Comparison of ENCODE assay signal across 15 mouse cellular contexts in genomic region chr11:49246523-49246922, GRCm38 (mm10). TPM values are rescaled to one million over a fixed set of nuclear protein-coding genes. Genes with fewer than 3 reads are reported as not detected.
DNase-seq lines count a peak whose midpoint lies in the region; ATAC-seq and TF ChIP-seq lines count a peak whose summit lies in the region.
"Had no signal": no experiment of that assay in that cellular context is flagged by ENCODE, and none has a peak within 500 bp of the region (broad histone marks: within the 10 kb centered on the region; RNA-seq: fewer than 3 reads in every experiment).

No protein-coding gene starts in this region.

- H3K4me2 ChIP-seq in limb, embryonic 15.5 days, result no peak overlapping the region
- H3K4me2 ChIP-seq in CH12.LX (ENCODE audit: insufficient read depth, low read depth, poor library complexity, severe bottlenecking), result peak overlapping the region; percentile 55
- peak overlapping the region; percentile 96 for H3K4me2 ChIP-seq in liver, embryonic 14.5 days (ENCODE audit: low read depth)
- H3K4me2 ChIP-seq in forebrain, embryonic 16.5 days (ENCODE audit: low read length), result no peak overlapping the region

- no peaks in the 10 kb centered on the region for H3K27me3 ChIP-seq in limb, embryonic 15.5 days
- H3K27me3 ChIP-seq in limb, embryonic 10.5 days (ENCODE audit: low read depth, poor library complexity, severe bottlenecking), result no peaks in the 10 kb centered on the region
- no peaks in the 10 kb centered on the region for H3K27me3 ChIP-seq in CH12.LX (replicated peaks)
- no peaks in the 10 kb centered on the region for H3K27me3 ChIP-seq in liver, embryonic 14.5 days (ENCODE audit: control insufficient read depth, insufficient read depth, low read length)
- no peaks in the 10 kb centered on the region for H3K27me3 ChIP-seq in forebrain, embryonic 16.5 days (replicated peaks; ENCODE audit: control insufficient read depth, insufficient read depth, low read length)

- H3K4me1 ChIP-seq in limb, embryonic 15.5 days, result peaks cover 56% of the 10 kb centered on the region
- H3K4me1 ChIP-seq in limb, embryonic 10.5 days, result peaks cover 63% of the 10 kb centered on the region
- peaks cover 7 to 59% of the 10 kb centered on the region in 2 experiments for H3K4me1 ChIP-seq in CH12.LX (ENCODE audit: control insufficient read depth in 1 of 2, insufficient read depth in 2 of 2)
- peaks cover 46 to 61% of the 10 kb centered on the region in 2 experiments for H3K4me1 ChIP-seq in liver, embryonic 14.5 days (replicated peaks; ENCODE audit: control insufficient read depth in 2 of 2, insufficient read depth in 2 of 2, low read length in 1 of 2)
- peaks cover 31% of the 10 kb centered on the region for H3K4me1 ChIP-seq in forebrain, embryonic 16.5 days (replicated peaks; ENCODE audit: control insufficient read depth, insufficient read depth, low read length)

- no peak for TF ChIP-seq RAD21 in CH12.LX (IDR thresholded peaks at IDR 0.05; ENCODE audit: low read depth, low read length)

- peak; percentile 64 for DNase-seq in heart, adult 11 months
- DNase-seq in heart, adult 8-10 months (ENCODE audit: low spot score), result no peak
- DNase-seq in limb, embryonic 10.5 days (ENCODE audit: low spot score), result no peak
- no peak for DNase-seq in CH12.LX (ENCODE audit: extremely low read depth)
- DNase-seq in liver, embryonic 14.5 days (ENCODE audit: low read depth in 3 of 3, low spot score in 3 of 3), result no peak
- DNase-seq in adrenal gland, postnatal 14 days, result no peak
- DNase-seq: cerebellum, postnatal 36 days; heart, postnatal 4 days; lung, postnatal 36 days had no signal

- 0 out of 2 replicates have a peak overlapping the region, but pooled peaks have one; percentile 96 for H3K27ac ChIP-seq in limb, embryonic 15.5 days
- H3K27ac ChIP-seq in limb, embryonic 10.5 days, result no peak overlapping the region
- H3K27ac ChIP-seq in CH12.LX (ENCODE audit: insufficient read depth, low read depth), result peak overlapping the region; percentile 77
- H3K27ac ChIP-seq in liver, embryonic 14.5 days, result no peak overlapping the region; the same call in 1 of the 2 replicates
- H3K27ac ChIP-seq in forebrain, embryonic 16.5 days (ENCODE audit: low read length), result no peak overlapping the region

- in situ Hi-C loops in CH12.LX (cut with MboI; ENCODE audit: low pct_ligation_motif_present, low pct_unique_long_range_greater_than_20kb, low sequenced_read_pairs), result no loop called here

- no peak for TF ChIP-seq CTCF in CH12.LX (conservative IDR thresholded peaks at IDR 0.05 in 1 of 2, IDR thresholded peaks at IDR 0.05 in 1 of 2; ENCODE audit: low read depth in 2 of 2, low read length in 2 of 2)
- no peak for TF ChIP-seq CTCF in liver, embryonic 14.5 days (IDR thresholded peaks at IDR 0.05; ENCODE audit: low read depth)

- no peaks in the 10 kb centered on the region for H3K36me3 ChIP-seq in limb, embryonic 15.5 days
- H3K36me3 ChIP-seq in limb, embryonic 10.5 days, result no peaks in the 10 kb centered on the region
- peaks cover 0 to under 1% of the 10 kb centered on the region in 2 experiments for H3K36me3 ChIP-seq in CH12.LX (replicated peaks in 1 of 2; ENCODE audit: control insufficient read depth in 1 of 2, insufficient read depth in 1 of 2, low read length in 1 of 2)
- H3K36me3 ChIP-seq in liver, embryonic 14.5 days (replicated peaks; ENCODE audit: control insufficient read depth, insufficient read depth, low read depth), result no peaks in the 10 kb centered on the region
- H3K36me3 ChIP-seq in forebrain, embryonic 16.5 days (ENCODE audit: control insufficient read depth, insufficient read depth), result no peaks in the 10 kb centered on the region

- H3K79me2 ChIP-seq in CH12.LX (replicated peaks; ENCODE audit: control insufficient read depth, extremely low read depth, insufficient read depth, poor library complexity, severe bottlenecking), result peaks cover 45% of the 10 kb centered on the region

- no peak overlapping the region for H3K9ac ChIP-seq in limb, embryonic 15.5 days
- peak overlapping the region; percentile 41 for H3K9ac ChIP-seq in CH12.LX (ENCODE audit: insufficient read depth, low read depth)
- H3K9ac ChIP-seq in liver, embryonic 14.5 days (replicated peaks), result no peak overlapping the region; the same call in 1 of the 2 replicates
- no peak overlapping the region for H3K9ac ChIP-seq in forebrain, embryonic 16.5 days (replicated peaks; ENCODE audit: low read depth, low read length)

- ATAC-seq in limb, embryonic 15.5 days (ENCODE audit: insufficient number of reproducible peaks, low FRiP score, low TSS enrichment, low read depth), result no peak
- ATAC-seq in liver, embryonic 14.5 days (ENCODE audit: insufficient read depth), result no peak
- ATAC-seq in forebrain, embryonic 16.5 days, result no peak

- H3K9me3 ChIP-seq in limb, embryonic 15.5 days, result no peaks in the 10 kb centered on the region
- H3K9me3 ChIP-seq in limb, embryonic 10.5 days (replicated peaks), result no peaks in the 10 kb centered on the region
- no peaks in the 10 kb centered on the region for H3K9me3 ChIP-seq in CH12.LX (replicated peaks; ENCODE audit: low read length)
- H3K9me3 ChIP-seq in liver, embryonic 14.5 days (ENCODE audit: control insufficient read depth, low read length), result no peaks in the 10 kb centered on the region
- H3K9me3 ChIP-seq in forebrain, embryonic 16.5 days (ENCODE audit: control insufficient read depth, low read length), result no peaks in the 10 kb centered on the region

- no peak for TF ChIP-seq EP300 in CH12.LX (IDR thresholded peaks at IDR 0.05; ENCODE audit: low read length)
- TF ChIP-seq EP300 in liver, embryonic 14.5 days (IDR thresholded peaks at IDR 0.05; ENCODE audit: low read depth), result no peak

- dilution Hi-C loops in CH12.LX (cut with MboI; ENCODE audit: extremely low pct_ligation_motif_present, extremely low pct_unique_long_range_greater_than_20kb, low sequenced_read_pairs), result no loop called here

- H3K4me3 ChIP-seq in limb, embryonic 15.5 days, result no peak overlapping the region
- no peak overlapping the region for H3K4me3 ChIP-seq in limb, embryonic 10.5 days
- H3K4me3 ChIP-seq in CH12.LX (replicated peaks in 1 of 3; ENCODE audit: low read depth in 2 of 3, low read length in 2 of 3, poor library complexity in 1 of 3), result peak overlapping the region; percentile 47 to 72 (median 56)
- H3K4me3 ChIP-seq in liver, embryonic 14.5 days (ENCODE audit: insufficient read depth in 1 of 2, low read depth in 2 of 2, low read length in 2 of 2), result peak overlapping the region in 1 of 2 experiments; percentile 68; a peak in 2 of 4 replicates
- H3K4me3 ChIP-seq in forebrain, embryonic 16.5 days (replicated peaks; ENCODE audit: low read length), result no peak overlapping the region

- TF ChIP-seq POLR2A in CH12.LX (IDR thresholded peaks at IDR 0.05; ENCODE audit: low read depth, low read length), result no peak

- WGBS in limb, embryonic 15.5 days, result 79% methylated on average over 4 of the region's 4 CpGs
- 83% methylated on average over 4 of the region's 4 CpGs for WGBS in limb, embryonic 10.5 days
- WGBS in liver, embryonic 14.5 days (ENCODE audit: insufficient replicate concordance), result 58% methylated on average over 4 of the region's 4 CpGs
- 91% methylated on average over 4 of the region's 4 CpGs for WGBS in forebrain, embryonic 16.5 days

RNA-seq across cellular contexts. Expression of gene Mgat1, which starts 2.5 kb away (rescaled TPM):
- total RNA-seq in heart, adult 8-10 months (2022), result 10 to 100 TPM; 62.4 to 80.4 (median 68.8) TPM
- 74.6 and 81.3 TPM in 2 replicates for polyA plus RNA-seq in limb, embryonic 15.5 days (2015; fragmentation: Nextera tagmentation; extraction: Ambion mirVana)
- polyA plus RNA-seq in limb, embryonic 10.5 days (2016; fragmentation: Nextera tagmentation; extraction: Ambion mirVana), result 40.0 and 46.0 TPM in 2 replicates
- total RNA-seq in CH12.LX (2012; rRNA removed) (83.2 and 118 TPM in 2 replicates), CH12.LX (2014; rRNA removed) (63.2 and 67.7 TPM in 2 replicates)
- polyA plus RNA-seq in CH12.LX (2012; ENCODE audit: insufficient read length, low read depth), result 80.9 and 90.5 TPM in 2 replicates
- polyA plus RNA-seq in liver, embryonic 14.5 days (2012; rRNA removed), result 22.8 and 23.7 TPM in 2 replicates
- 22.6 and 25.7 TPM in 2 replicates for polyA plus RNA-seq in liver, embryonic 14.5 days (2014; fragmentation: Nextera tagmentation; extraction: Ambion mirVana)
- 95.9 and 96.7 TPM in 2 replicates for total RNA-seq in adrenal gland, postnatal 14 days (2021)
- polyA plus RNA-seq in forebrain, embryonic 16.5 days (2015; fragmentation: Nextera tagmentation; extraction: Ambion mirVana), result 28.0 and 31.8 TPM in 2 replicates

RNA-seq across cellular contexts. Expression of gene Olfr1393, which starts 31.6 kb away (rescaled TPM):
- under 1 TPM; 0.41 to 0.50 (median 0.43) TPM for total RNA-seq in heart, adult 8-10 months (2022)
- not detected in 2 replicates for polyA plus RNA-seq in limb, embryonic 15.5 days (2015; fragmentation: Nextera tagmentation; extraction: Ambion mirVana)
- not detected in 2 replicates for polyA plus RNA-seq in limb, embryonic 10.5 days (2016; fragmentation: Nextera tagmentation; extraction: Ambion mirVana)
- total RNA-seq in CH12.LX (2012; rRNA removed) (0.04 TPM in 1 of 2 replicates, not detected in the other), CH12.LX (2014; rRNA removed) (0.18 TPM in 1 of 2 replicates, not detected in the other)
- polyA plus RNA-seq in CH12.LX (2012; ENCODE audit: insufficient read length, low read depth), result 0.08 and 0.10 TPM in 2 replicates
- polyA plus RNA-seq in liver, embryonic 14.5 days (2012; rRNA removed), result 0.03 and 0.08 TPM in 2 replicates
- polyA plus RNA-seq in liver, embryonic 14.5 days (2014; fragmentation: Nextera tagmentation; extraction: Ambion mirVana), result 0.05 and 0.10 TPM in 2 replicates
- total RNA-seq in adrenal gland, postnatal 14 days (2021), result not detected in 2 replicates
- not detected in 2 replicates for polyA plus RNA-seq in forebrain, embryonic 16.5 days (2015; fragmentation: Nextera tagmentation; extraction: Ambion mirVana)
- polyA plus RNA-seq: thymus, postnatal 0 days had no signal

RNA-seq across cellular contexts. Expression of gene Olfr1392, which starts 38.6 kb away (rescaled TPM):
- total RNA-seq in heart, adult 8-10 months (2022), result not detected
- 0.10 and 0.11 TPM in 2 replicates for polyA plus RNA-seq in limb, embryonic 15.5 days (2015; fragmentation: Nextera tagmentation; extraction: Ambion mirVana)
- polyA plus RNA-seq in limb, embryonic 10.5 days (2016; fragmentation: Nextera tagmentation; extraction: Ambion mirVana), result not detected in 2 replicates
- not detected in 2 replicates for total RNA-seq in CH12.LX (2012; rRNA removed)
- not detected in 2 replicates for total RNA-seq in CH12.LX (2014; rRNA removed)
- polyA plus RNA-seq in CH12.LX (2012; ENCODE audit: insufficient read length, low read depth), result not detected in 2 replicates
- 0.01 TPM in 2 replicates for polyA plus RNA-seq in liver, embryonic 14.5 days (2012; rRNA removed)
- polyA plus RNA-seq in liver, embryonic 14.5 days (2014; fragmentation: Nextera tagmentation; extraction: Ambion mirVana), result not detected in 2 replicates
- not detected in 2 replicates for total RNA-seq in adrenal gland, postnatal 14 days (2021)
- polyA plus RNA-seq in forebrain, embryonic 16.5 days (2015; fragmentation: Nextera tagmentation; extraction: Ambion mirVana), result not detected in 2 replicates
- total RNA-seq: gastrocnemius, postnatal 4 days had no signal
- polyA plus RNA-seq: neural tube, embryonic 11.5 days; thymus, postnatal 0 days had no signal

RNA-seq across cellular contexts. Expression of gene Zfp62, which starts 43.4 kb away (rescaled TPM):
- 10 to 100 TPM; 25.0 to 31.7 (median 27.1) TPM for total RNA-seq in heart, adult 8-10 months (2022)
- 33.8 and 36.9 TPM in 2 replicates for polyA plus RNA-seq in limb, embryonic 15.5 days (2015; fragmentation: Nextera tagmentation; extraction: Ambion mirVana)
- polyA plus RNA-seq in limb, embryonic 10.5 days (2016; fragmentation: Nextera tagmentation; extraction: Ambion mirVana), result 34.6 and 48.3 TPM in 2 replicates
- 21.3 and 22.6 TPM in 2 replicates for total RNA-seq in CH12.LX (2012; rRNA removed)
- total RNA-seq in CH12.LX (2014; rRNA removed), result 38.7 and 48.8 TPM in 2 replicates
- polyA plus RNA-seq in CH12.LX (2012; ENCODE audit: insufficient read length, low read depth), result 23.2 and 25.3 TPM in 2 replicates
- 3.1 and 5.2 TPM in 2 replicates for polyA plus RNA-seq in liver, embryonic 14.5 days (2012; rRNA removed)
- 10.6 and 11.4 TPM in 2 replicates for polyA plus RNA-seq in liver, embryonic 14.5 days (2014; fragmentation: Nextera tagmentation; extraction: Ambion mirVana)
- total RNA-seq in adrenal gland, postnatal 14 days (2021), result 33.2 and 36.9 TPM in 2 replicates
- polyA plus RNA-seq in forebrain, embryonic 16.5 days (2015; fragmentation: Nextera tagmentation; extraction: Ambion mirVana), result 59.1 and 64.9 TPM in 2 replicates

RNA-seq across cellular contexts. Expression of gene Olfr10, which starts 58.0 kb away (rescaled TPM):
- not detected for total RNA-seq in heart, adult 8-10 months (2022)
- not detected in 2 replicates for polyA plus RNA-seq in limb, embryonic 15.5 days (2015; fragmentation: Nextera tagmentation; extraction: Ambion mirVana)
- polyA plus RNA-seq in limb, embryonic 10.5 days (2016; fragmentation: Nextera tagmentation; extraction: Ambion mirVana), result not detected in 2 replicates
- not detected in 2 replicates for total RNA-seq in CH12.LX (2012; rRNA removed)
- total RNA-seq in CH12.LX (2014; rRNA removed), result not detected in 2 replicates
- polyA plus RNA-seq in CH12.LX (2012; ENCODE audit: insufficient read length, low read depth), result not detected in 2 replicates
- not detected in 2 replicates for polyA plus RNA-seq in liver, embryonic 14.5 days (2012; rRNA removed)
- not detected in 2 replicates for polyA plus RNA-seq in liver, embryonic 14.5 days (2014; fragmentation: Nextera tagmentation; extraction: Ambion mirVana)
- total RNA-seq in adrenal gland, postnatal 14 days (2021), result not detected in 2 replicates
- polyA plus RNA-seq in forebrain, embryonic 16.5 days (2015; fragmentation: Nextera tagmentation; extraction: Ambion mirVana), result not detected in 2 replicates
- total RNA-seq: gastrocnemius, postnatal 4 days; heart, postnatal 4 days had no signal
- polyA plus RNA-seq: large intestine, adult 2 months; neural tube, embryonic 11.5 days; thymus, postnatal 0 days had no signal

Comparison
In these comparisons a context has a peak if more than half of its experiments do, and no peak if none do; other contexts are left out.
1. H3K27ac ChIP-seq: peak in limb, embryonic 15.5 days (single experiment) and CH12.LX (single experiment); none in limb, embryonic 10.5 days (single experiment), liver, embryonic 14.5 days (single experiment) and forebrain, embryonic 16.5 days (single experiment).
2. H3K4me2 ChIP-seq: peak in CH12.LX (single experiment) and liver, embryonic 14.5 days (single experiment); none in limb, embryonic 15.5 days (single experiment) and forebrain, embryonic 16.5 days (single experiment).
3. H3K4me3 ChIP-seq: peak in CH12.LX (3 of 3); none in limb, embryonic 15.5 days (single experiment), limb, embryonic 10.5 days (single experiment) and forebrain, embryonic 16.5 days (single experiment).